Mouse (Mus musculus) lung, postnatal 0 days (tissue): ENCODE measurements at regions not wholly inside any gene's neighbourhood (a gene's known extent, or its start where the extent isn't known, plus 50 kb on each side); places are given as distances from the start of the nearest gene placed in this dataset.

ENCODE experiments used
- CTCF ChIP-seq: IDR thresholded peaks from 2 replicates; pipeline ENCODE4 v1.5.1; 2016; ENCODE audit warnings: antibody characterized with exemption, mild to moderate bottlenecking
- EP300 ChIP-seq: IDR thresholded peaks from 2 replicates; pipeline ENCODE4 v1.6.1; 2016; ENCODE audit warnings: antibody characterized with exemption, mild to moderate bottlenecking, control low read depth

- TF ChIP-seq CTCF: no peak
- no peak for TF ChIP-seq EP300
These were observed 294.9 kb upstream of the Gm4791 start for GRCm38 (mm10) chr9:46703674-46704073.
